Mouse (Mus musculus): ENCODE data around the gene Kcnq4.

DNA sequence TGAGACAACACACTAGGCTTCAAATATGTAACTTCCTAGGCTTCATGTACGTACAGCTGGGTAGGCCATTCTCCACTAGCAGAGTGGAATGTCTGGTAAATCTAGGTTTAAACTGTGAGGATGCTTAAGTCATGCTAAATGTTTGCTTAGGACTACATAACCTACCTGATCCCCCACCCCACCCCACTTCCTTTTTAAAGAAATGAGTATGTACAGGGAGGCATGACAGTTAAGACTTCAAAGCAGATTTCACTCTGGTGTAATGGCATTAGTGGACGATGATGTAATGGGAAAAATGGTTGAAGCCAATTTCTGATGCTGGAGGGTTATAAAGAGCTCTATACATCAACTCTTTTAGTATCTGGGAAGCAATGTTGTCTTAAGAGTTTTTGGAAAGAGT is 44.5 kb upstream of the Kcnq4 start:
- TF ChIP-seq EP300 (IDR thresholded peaks at IDR 0.05) (0 out of 2 replicates have a peak, but pooled peaks have one; percentile 3), CTCF (IDR thresholded peaks at IDR 0.05) (no peak)
